Mouse (Mus musculus) layer of hippocampus, postnatal 36 days (tissue): ENCODE results near the gene Plxdc1. TPM values are rescaled to one million over a fixed set of nuclear protein-coding genes. Genes with fewer than 3 reads are reported as not detected.

Experiments
- DNase-seq, 2 experiments: peaks; one replicate each; pipeline ENCODE4 v3.0.0; 2022
- total RNA-seq, 2 experiments: library from RNA; stranded (reverse); gene quantifications; 2 replicates each; pipeline ENCODE4 v1.2.3; 2021

Plxdc1 gene
- total RNA-seq, 2 experiments from 2014 or later: 8.2 to 10.0 TPM

GRCm38 (mm10) chr11:97913111-97913510 lies 73.1 kb downstream of the Plxdc1 start:
- no peak for DNase-seq

GRCm38 (mm10) chr11:97908634-97909348 lies 77.5 kb downstream of the Plxdc1 start:
- DNase-seq: no peak

GRCm38 (mm10) chr11:97907935-97908334 lies 78.3 kb downstream of the Plxdc1 start:
- DNase-seq: no peak

GRCm38 (mm10) chr11:97906905-97907304 lies 79.3 kb downstream of the Plxdc1 start:
- no peak for DNase-seq

GRCm38 (mm10) chr11:97905941-97906340 lies 80.3 kb downstream of the Plxdc1 start:
- DNase-seq: no peak

- no peak for DNase-seq
These were observed 80.7 kb downstream of the Plxdc1 start for GRCm38 (mm10) chr11:97905540-97905939.

GRCm38 (mm10) chr11:97904801-97905200 lies 81.4 kb downstream of the Plxdc1 start:
- DNase-seq: no peak

GRCm38 (mm10) chr11:97901806-97902205 lies 84.4 kb downstream of the Plxdc1 start:
- DNase-seq: no peak

- DNase-seq: peak; percentile 73 to 84
These were observed 86.4 kb downstream of the Plxdc1 start for GRCm38 (mm10) chr11:97899822-97900221.

- DNase-seq: no peak
These were observed 88.6 kb downstream of the Plxdc1 start for GRCm38 (mm10) chr11:97897568-97898185.

GRCm38 (mm10) chr11:97896655-97897054 lies 89.6 kb downstream of the Plxdc1 start:
- DNase-seq: no peak

- no peak for DNase-seq
These were observed 94.4 kb downstream of the Plxdc1 start for GRCm38 (mm10) chr11:97891821-97892220.

- DNase-seq: no peak
These were observed 100.8 kb downstream of the Plxdc1 start for GRCm38 (mm10) chr11:97885296-97885915.

- no peak for DNase-seq
These were observed 101.6 kb downstream of the Plxdc1 start for GRCm38 (mm10) chr11:97884601-97885185.

GRCm38 (mm10) chr11:97883918-97884600 lies 102.2 kb downstream of the Plxdc1 start, which contains the start of gene Fbxo47:
Gene Fbxo47, minus strand, starts transcription at chr11:97884154.
- peak; percentile 94 to 95 for DNase-seq

- DNase-seq: peak; percentile 49 to 66
These were observed 102.7 kb downstream of the Plxdc1 start for GRCm38 (mm10) chr11:97883542-97883917.

- no peak for DNase-seq
These were observed 105.9 kb downstream of the Plxdc1 start for GRCm38 (mm10) chr11:97880362-97880761.

- DNase-seq: no peak
These were observed 108.9 kb downstream of the Plxdc1 start for GRCm38 (mm10) chr11:97877341-97877740.

GRCm38 (mm10) chr11:97874396-97874795 lies 111.8 kb downstream of the Plxdc1 start:
- DNase-seq: no peak
